Mouse (Mus musculus) lung, postnatal 25 days (tissue): ENCODE measurements at regions not wholly inside any gene's neighbourhood (a gene's known extent, or its start where the extent isn't known, plus 50 kb on each side); places are given as distances from the start of the nearest gene placed in this dataset.
A peak's percentile ranks its signal among the peaks of the same experiment; 100 is the strongest.

Experiments
- DNase-seq: peaks from one replicate; pipeline ENCODE4 v3.0.0; 2022; ENCODE audit warnings: low spot score

DNA sequence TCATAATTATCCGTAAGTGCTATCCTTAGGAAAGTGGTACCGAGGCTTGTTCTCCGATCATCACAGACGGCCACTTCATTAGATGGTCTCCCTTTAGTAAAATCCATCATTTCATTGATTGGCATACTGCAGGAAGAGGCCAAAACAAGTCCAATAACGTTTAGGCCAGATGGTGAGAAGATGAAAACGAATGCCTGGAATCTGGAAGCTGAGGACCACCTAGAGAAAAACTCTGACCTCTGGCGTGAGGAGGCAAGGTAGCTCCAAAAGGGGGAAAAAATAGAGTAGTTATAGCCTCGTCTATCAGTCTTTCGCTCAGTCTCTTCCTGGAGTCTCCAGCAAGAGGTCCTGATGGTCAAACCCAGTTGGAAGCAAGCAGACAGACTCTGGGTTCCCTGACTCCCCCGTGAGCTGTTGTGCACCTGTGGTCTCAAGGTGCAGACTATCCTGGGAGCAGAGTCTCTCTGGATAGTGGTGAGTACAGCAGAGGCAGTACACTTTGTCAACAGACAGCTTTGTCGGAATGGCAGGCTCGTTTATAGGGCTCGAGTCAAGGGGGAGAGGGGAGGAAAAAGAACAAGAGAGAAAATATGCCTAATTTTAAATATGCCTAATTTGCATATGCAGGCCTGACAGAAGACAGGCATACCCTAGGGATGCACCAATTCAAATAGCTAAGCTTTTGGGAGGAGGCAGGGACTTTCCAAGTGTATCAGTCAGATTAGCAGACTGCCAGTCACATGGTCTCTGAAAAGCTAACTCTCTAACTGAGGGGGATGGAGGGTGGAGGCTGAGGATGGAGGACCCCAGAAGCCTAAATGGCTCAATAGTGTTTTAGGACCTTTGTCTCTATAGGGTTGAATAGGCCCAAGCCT is 73.0 kb upstream of the Atp2b1 start:
- DNase-seq, result no peak

DNA sequence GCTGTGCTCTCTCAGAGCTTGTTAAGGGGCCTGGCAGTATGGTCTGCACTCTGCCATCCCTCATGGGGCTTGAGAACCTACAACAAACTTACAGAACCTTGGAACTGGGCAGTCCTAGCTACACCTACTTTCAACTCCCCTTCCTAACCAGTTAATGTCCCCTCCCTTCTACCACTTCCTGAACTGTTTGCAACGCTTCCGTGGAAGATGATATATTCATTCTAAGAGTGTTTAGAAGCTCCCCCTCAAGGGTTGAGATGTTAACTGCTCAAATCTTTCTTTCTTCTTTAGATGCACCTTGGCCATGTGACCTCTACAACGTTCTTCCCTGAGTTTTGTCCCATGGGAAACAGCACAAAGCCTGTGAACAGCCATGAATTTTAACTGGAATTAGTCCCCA is 72.3 kb upstream of the Atp2b1 start:
- DNase-seq, result no peak

DNA sequence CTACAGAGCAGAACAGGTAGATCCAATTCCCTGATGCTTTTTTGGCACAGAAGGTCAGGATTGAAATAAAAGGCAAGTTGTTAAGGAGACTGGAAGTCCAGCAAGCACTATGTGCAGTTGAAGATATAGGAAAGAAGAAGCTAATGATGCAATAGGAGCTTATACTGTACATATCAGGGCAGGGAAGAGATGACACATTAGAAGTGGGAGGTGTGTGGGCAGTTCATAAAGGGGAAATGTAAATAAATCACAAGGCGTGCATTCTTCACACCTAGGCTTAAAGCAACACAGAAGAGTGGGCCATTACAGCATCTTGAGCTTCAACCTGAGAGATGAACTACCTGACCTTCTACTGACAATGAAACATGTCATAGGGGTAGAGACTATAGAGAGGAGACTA is 71.5 kb upstream of the Atp2b1 start:
- DNase-seq, result no peak

DNA sequence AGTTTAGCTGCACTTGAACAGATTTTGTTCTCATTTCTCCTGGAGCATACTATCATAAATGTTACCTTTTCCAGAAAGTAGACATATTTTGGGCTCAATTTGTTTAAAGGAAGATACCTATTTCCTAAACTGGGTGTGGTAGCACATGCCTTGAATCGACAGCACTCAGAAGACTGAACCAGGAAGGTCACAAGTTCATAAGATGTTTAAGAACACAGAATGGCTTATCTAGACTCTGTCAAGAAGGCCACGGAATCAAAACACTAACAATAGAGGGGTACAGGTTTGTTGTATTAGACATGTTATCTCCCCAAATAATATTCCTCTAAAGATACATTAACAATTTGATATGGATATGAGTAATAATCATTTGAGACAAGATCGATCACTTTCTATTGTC is 64.4 kb upstream of the Atp2b1 start:
- peak; percentile 22 for DNase-seq

DNA sequence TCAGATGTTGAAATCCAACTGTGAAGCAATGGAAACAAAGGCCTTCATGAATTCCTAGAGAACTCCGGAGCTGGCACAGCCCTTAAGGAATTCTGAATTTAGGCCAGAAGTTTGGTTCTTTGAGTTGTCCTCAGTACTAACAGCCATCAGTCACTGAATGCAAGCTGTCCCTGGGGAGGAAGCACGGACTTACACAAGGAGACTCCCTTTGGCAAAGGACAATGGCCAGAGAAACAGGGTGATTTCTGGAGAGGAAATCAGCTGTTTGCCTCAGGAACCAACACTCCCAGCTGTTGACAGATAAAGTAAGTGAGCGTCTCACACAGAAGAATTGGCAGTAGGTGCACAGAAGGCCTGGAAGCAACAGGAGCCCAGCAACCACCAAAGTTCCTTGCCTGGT is 56.8 kb upstream of the Atp2b1 start:
- peak; percentile 90 for DNase-seq

DNA sequence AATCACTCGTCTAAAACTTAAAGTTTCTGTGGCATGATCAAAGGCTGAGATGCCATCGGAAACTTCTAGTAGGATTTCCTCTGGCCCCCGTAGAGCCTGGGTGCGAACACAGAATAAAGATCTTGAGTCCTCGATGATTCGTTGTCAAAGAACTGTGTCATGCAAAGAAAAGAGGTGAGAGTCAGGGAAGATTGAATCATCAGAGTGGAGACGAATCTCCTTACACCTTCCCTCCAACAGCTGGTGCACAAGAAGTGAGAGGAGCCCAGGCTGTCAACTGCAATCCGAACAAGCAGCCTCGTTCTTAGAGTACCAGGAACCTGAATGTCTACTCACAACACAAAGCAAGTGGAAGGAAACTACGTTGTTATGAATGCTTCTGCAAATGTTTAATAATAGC is 52.7 kb upstream of the Atp2b1 start:
- no peak for DNase-seq

DNA sequence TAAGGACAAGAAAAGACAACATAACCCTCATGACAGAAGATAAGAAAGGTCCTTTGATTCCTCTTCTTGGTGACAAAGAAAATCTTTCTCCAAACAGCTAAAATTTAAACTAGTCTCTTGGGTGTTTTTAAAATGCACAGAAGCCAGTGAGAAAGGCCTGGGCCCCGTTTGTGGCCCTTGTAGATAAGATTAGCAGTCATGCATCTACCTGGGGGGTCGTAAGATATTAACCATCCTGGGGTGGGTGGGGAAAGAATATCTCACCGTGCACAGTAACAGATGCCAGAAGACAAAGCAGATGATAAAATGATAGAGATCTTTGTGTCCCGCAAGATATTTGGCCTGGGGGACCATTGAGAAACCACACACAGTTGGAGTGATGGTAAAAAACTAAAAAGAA is 51.5 kb upstream of the Atp2b1 start:
- no peak for DNase-seq

DNA sequence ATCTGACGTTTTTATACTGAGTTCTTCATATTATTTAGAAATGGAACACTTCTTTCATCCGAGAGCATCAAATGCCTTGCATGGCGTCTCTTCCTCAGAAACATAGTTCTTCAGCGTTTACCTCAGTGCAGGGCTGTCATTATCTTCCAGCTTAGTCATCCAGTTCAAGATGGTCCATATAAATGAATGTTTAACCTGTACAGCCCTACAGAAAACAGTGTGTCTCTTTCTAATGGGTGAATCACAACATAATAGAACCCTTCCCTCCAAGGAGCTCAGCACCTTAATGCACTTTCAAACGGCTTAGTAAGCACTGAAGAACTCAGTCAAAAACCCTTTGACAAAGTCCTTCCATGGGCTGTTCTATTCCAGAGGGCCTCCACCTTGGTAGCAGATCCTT is 49.8 kb upstream of the Atp2b1 start:
- DNase-seq, result no peak
